Mouse (Mus musculus) layer of hippocampus, adult 6 months (tissue): ENCODE data around the gene Btbd35f27. TPM values are rescaled to one million over a fixed set of nuclear protein-coding genes. Genes with fewer than 3 reads are reported as not detected.

Experiments used
- long read RNA-seq, 2 experiments: library from polyadenylated mRNA; unstranded; transcript quantifications; one replicate each; pipeline ENCODE4 v2.0.0; 2019 to 2020
- polyA plus RNA-seq: library from polyadenylated mRNA; unstranded; fragments of <200 nt; fragmentation: Nextera tagmentation; gene quantifications from 2 replicates; pipeline ENCODE4 v1.2.3, GENCODE M21; 2021

The Btbd35f27 gene
- not detected in 2 replicates for polyA plus RNA-seq
- long read RNA-seq, experiment 1: 0 reads
- long read RNA-seq, experiment 2: 0 reads

GRCm38 (mm10) chrX:4951835-4952234, at the start of gene Btbd35f27:
Btbd35f27 (plus strand) TSS chrX:4952135.

Other genes with a start within 250 kb of the Btbd35f27 start
- gene Btbd35f4, start 151.6 kb upstream of the Btbd35f27 start, polyA plus RNA-seq: not detected in 2 replicates